Mouse (Mus musculus) adipose tissue, adult 10 weeks (tissue): ENCODE measurements around the gene Gm28308. TPM values are rescaled to one million over a fixed set of nuclear protein-coding genes. Genes with fewer than 3 reads are reported as not detected.

Source experiments
- polyA plus RNA-seq: library from polyadenylated mRNA; stranded (reverse); fragments of 350-450 nt; fragmentation: Illumina TruSeq; extraction: RNeasy Lipid Tissue Mini Kit (QIAGEN cat#74804); gene quantifications from one replicate; pipeline ENCODE4 v1.2.3, GENCODE M21; 2014; ENCODE audit warnings: low read depth, low replicate concordance

Gm28308 gene
- polyA plus RNA-seq = 1.7 TPM

GRCm38 (mm10) chr6:52213119-52213986 lies at the start of gene Gm28308, which contains the start of gene Hoxa3:
TSS of gene Gm28308 (minus strand) at chr6:52213339.
TSS of gene Hoxa3 (minus strand) at chr6:52213336.

DNA sequence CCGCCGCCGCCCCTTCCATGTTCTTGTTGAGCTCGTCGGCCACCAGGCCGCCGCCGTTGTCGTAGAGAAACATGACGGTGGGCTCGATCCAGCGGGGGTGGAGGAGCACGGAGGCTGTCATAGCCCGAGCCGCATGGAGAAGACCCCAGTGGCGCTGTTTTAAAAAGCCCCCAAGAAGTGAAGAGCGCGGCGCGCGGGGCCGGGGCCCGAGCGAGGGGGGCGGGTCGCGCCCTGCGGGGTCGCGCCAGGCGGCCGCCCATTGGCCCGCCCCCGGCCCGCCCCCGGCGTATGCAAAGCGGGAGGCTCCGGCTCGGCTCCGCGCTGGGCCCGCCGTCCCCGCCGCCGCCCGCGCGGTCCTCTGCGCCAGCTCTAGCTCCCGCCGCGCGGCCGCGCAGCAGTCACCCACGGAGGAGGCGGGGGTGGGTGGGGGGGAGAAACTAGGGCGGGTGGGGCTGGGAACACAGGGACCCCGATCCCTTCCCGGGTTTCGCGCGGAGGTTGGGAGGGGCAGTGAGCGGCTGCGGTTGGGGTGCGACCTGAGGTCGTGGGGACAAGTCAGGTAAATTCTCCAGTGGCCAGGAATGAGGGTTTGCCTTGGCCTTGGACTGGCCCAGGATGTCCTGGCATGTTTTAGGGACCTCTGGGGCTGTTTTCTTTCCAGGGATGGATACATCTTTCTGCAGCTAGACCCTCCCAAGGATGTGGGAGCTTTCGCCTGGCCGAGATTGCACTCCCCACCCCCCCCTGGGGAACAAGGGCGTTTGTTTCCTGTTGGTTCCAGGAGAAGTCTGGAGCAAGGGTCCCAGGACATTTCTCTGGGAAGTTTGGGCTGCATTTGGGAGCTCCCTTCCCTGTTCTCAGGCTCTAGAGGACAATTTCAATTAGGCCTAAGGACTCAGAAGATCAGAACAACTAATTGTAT lies 47.8 kb upstream of the Gm28308 start, which contains the start of gene Hoxa13:
TSS of gene Hoxa13 (minus strand) at position 227 of the 922 bp plus-strand sequence.

DNA sequence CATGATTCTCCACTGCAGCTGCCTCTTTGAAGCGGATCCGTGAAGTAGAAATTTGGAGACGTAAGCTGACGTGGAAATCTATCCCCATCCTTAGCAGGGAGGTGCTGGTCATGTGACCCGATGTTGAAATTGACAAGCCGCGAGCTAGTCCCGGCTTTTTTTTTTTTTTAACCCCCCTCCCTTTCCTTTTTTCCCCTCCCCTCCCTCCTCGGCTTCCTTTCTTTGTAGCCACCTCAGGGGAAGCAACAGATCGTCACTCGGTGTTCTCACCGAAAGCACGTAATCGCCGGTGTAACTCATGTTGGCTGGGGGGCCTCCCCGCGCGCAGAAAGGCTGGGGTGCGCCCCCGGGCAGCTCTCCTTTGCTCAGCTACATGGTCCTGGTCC lies 32.6 kb upstream of the Gm28308 start, which contains the start of gene Hoxa11:
TSS of gene Hoxa11 (minus strand) at position 54 of the 386 bp plus-strand sequence.

DNA sequence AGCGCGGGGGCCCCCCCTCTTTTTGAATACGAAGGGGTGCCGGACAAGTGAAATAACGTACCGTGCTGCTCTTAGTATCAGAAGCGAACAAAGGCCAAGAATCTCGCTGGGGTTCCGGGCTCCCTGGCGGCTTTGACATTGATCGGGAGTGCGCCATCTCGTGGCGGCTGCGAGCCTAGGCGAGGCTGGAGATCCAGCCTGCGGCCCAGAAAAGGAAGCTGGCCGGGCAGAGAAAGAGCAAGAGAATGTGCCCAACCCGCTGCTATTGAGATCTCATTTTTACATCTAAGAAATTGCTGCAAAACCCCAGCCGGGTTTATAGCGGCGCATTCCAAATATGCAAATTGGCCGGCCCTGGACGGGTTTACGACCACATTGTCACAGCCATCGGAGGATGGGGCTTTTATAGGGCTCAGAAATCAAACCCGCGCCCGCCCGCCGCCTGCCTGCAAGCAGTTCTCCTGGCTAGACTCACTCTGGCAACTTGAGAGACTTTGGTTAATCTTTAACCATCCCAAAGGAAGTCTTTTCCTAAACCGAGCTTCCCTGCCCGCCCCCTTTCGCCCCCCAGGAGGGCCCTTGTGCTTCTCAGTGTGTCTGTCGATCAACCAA lies 27.4 kb upstream of the Gm28308 start, which contains the start of gene Hoxa10:
TSS of gene Hoxa10 (minus strand) at position 466 of the 612 bp plus-strand sequence.

DNA sequence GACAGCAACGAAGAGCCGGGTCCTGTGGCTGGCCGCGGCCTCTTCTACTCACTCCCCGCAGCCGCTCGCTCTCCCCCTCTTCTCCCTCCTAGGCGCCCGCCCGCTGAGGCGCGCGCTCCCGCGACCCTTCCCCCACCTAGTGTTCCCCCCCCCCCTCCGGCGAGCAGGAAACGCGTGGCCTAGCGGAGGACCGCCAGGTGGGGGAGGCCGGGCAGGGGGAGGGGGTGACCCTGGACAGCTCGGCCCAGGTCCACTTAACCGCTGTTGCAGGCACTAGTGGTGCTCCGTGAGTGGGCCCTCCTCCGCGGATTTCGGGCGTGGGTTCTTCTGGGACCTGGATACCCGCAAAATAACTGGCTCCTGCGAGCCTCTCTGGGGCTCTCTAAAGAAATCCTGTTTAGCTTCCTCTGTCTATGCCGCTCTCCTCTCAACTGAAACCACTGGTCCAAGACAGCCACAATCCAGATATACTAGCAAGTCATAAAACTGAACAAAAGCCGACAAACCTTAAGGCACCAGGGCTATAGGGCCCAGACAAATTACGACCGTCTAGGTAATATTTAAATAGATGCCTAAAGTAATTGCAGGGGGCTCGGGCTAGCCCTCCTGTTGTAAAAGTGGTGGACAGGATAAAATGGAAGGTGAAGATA lies 17.5 kb upstream of the Gm28308 start, which contains the start of gene Hoxa9:
TSS of gene Hoxa9 (minus strand) at position 574 of the 650 bp plus-strand sequence.

DNA sequence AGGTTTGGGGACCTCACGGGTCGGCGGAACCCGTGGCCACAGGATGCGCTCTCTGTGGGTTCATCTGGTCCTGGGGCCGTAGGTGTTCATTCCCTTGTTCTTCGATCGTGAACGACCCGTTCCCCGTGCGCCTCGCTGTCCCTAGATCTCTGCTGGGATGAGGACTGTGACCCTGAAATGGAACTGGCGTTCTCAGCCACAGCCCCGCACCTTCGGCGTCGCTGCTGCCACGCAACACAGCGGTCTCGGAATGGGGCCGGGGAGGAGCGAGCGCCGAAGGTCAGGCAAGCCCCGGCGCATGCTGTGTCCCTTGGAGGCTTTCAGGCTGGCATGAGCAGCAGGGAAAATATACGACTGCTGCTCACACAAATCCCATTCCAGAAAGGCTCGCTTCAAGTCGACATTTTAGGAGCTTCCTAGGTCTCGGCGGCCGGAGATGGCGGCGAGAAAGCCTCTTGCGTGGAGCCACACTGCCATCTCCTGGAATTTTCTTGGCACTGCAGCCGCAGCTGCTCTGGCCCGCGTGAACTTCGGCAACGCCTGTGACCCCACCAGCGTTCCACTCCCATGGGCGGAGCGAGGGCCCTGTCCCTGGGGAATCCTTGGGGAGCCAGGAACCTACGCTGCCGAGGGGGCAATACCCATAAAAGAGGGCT lies 8.3 kb upstream of the Gm28308 start, which contains the start of gene Hoxa7:
TSS of gene Hoxa7 (minus strand) at position 518 of the 656 bp plus-strand sequence.

DNA sequence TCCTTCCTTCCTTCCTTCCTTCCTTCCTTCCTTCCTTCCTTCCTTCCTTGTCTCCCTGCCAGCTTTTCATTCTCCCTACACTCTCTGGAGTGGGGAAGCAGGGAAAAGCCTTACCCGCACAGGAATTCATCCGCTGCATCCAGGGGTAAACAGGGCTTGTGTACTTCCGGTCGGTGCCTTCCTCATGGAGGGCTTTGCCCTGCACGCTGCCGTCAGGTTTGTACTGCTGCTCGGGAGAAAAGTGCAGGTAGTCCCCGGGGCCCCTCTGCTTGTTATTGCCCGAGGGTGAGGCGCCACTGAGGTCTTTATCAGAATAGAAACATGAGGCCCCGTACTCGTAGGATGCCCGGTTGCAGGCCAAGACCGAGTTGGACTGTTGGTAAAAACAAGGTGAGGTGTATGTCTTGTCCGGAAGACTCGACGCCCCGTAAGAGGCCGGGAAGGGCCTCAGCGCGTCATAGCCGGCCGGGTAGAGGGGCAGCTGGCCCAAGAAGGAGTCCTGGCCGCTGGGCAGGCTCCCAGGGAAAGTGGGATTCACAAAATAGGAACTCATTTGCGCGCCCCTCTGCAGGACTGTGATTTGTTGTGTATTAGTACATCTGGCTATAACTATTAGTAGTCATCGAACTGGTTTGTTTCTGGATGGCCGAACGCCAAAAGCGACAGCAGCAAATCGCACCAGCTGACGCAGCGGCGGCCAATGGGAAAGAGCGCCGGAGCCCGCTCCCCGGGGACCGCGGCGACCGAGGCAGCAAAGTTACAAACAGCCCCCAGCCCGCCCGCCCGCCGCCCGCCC lies 4.9 kb downstream of the Gm28308 start, which contains the start of gene Hoxa6:
TSS of gene Hoxa6 (minus strand) at position 651 of the 796 bp plus-strand sequence.

DNA sequence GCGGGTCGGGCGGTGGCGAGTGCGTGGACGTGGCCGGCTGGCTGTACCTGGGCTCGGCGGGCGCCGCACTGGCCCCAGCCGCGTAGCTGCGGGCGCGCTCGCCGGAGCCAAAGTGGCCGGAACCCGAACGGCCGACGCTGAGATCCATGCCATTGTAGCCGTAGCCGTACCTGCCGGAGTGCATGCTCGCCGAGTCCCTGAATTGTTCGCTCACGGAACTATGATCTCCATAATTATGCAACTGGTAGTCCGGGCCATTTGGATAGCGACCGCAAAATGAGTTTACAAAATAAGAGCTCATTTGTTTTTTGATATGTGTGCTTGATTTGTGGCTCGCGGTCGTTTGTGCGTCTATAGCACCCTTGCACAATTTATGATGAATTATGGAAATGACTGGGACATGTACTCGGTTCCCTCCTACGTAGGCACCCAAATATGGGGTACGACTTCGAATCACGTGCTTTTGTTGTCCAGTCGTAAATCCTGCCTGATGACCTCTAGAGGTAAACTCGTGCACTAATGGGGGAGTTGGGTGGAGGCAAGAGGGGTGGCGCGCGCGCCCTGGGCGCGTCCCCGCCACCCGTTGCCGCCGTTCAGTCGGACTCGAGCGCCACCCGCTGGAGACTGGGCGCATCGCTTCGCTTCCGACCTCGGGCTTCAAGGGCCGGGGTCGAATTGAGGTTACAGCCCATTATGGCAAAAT lies 8.9 kb downstream of the Gm28308 start, which contains the start of gene Hoxa5:
TSS of gene Hoxa5 (minus strand) at position 538 of the 703 bp plus-strand sequence.

GRCm38 (mm10) chr6:52190906-52191810 lies 22.0 kb downstream of the Gm28308 start, which contains the start of gene Hoxa4:
TSS of gene Hoxa4 (minus strand) at chr6:52191753.

DNA sequence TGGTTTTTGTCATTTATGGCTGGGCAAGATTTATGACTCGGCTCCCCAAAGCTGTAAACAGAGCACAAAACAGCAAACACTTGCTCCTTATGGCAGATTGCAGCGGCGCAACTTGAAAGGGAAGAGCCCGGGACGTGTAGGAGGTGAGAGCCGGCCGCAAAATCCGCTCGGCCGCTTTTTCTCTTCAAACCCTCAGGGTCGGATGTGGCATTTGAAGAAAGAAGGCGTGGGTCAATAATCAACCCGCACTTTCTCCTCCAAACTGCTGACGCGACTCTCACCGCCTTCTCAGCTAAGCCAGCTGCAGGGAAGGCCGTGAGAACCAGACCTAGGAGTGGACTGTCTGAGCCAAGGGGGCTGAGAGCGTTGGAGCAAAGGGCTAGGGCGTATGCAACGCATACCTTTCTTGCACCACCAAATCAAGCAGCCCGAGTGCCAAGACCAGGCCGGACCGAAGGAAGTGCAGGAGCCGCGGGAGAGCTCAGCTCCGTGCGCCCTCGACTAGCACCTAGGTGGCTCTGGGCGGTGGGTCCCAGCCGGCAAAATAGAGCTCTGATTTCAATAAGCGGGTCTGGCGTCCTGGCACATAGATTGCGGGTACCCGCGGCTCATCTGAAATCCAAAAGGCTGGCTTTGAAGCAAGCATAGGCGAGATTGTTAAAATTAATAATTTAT lies 35.9 kb downstream of the Gm28308 start, which contains the start of gene 5730596B20Rik:
TSS of gene 5730596B20Rik (plus strand) at position 438 of the 675 bp plus-strand sequence.

DNA sequence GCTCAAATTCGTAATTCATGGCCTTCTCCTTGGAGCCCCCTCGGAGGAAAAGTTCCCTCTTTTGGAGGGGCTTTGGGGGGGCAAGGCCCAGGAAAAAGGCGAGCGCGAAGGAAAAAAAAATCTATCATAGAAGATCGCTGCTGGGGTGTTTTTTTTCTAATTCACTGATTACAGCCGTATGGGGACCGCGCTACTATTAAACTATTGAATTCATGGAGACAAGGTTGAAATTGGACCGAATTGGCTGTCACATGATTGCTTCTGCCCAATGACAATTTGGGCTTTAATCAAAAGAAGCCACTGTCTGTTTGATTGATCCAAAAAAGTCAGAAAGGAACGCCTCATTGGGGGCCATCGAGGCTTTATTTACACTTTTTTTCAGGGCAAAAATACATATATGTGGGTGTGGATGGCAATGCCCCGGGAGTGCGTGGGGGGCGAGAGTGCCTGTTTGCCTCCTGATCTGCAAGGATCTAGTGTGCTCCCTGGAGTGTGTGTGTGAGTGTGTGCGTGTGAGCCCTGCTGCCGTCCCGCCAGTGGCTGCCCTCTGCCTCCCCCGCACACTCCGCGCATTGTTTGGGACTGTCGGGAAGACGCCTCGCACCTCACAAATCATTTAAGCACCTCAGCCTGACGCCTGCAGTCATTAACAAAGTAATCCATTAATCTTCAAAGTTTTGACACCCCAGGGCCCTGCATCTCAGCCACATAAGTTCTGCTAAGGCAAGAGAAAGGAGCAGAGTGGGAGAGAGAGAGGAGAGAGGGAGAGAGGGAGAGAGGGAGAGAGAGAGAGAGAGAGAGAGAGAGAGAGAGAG lies 48.3 kb downstream of the Gm28308 start, which contains the start of gene Hoxa2:
TSS of gene Hoxa2 (minus strand) at position 206 of the 815 bp plus-strand sequence.

DNA sequence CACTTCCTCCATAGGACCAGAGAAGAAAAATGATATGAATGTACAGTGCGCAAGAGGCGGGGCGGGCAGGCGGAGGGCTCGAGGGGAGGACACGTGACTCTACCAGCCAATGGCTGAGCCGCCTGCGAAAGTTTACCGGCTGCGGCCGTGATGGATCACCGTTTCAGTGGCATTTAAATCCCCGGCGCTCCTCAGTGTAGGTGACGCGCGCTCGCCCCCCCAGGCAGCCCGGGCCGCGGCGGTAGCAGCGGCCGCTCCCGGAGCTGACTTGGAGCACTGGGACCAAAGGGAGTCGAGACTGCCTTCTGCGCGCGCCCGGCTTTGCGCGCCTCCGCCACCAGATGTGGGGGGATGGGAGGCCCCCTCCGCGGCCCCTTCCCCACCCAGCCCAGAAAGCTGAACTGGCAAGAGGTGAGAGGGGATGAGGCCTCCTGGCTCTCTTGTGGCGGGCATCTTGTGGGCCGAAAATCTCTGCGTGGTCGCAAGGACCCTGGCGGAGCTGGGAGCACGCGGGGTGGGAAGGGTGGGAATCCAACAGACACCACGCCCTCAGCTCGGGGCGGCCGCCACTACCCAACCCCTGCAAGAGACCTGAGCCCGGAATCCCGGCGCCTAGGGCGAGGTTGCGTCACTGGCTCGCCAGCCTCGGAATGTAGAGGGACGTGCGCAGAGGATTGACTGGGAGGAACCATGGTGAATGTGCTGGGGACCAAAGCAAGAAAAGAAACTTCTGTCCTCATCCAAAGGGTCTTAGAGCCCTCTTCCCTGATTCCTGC lies 54.7 kb downstream of the Gm28308 start, which contains the start of gene Hoxa1:
TSS of gene Hoxa1 (minus strand) at position 42 of the 776 bp plus-strand sequence.

